Mouse (Mus musculus) megakaryocyte-erythroid progenitor cell, adult 5-6 weeks (primary cell): Measurements from ENCODE around the gene Atf6. TPM values are rescaled to one million over a fixed set of nuclear protein-coding genes. Genes with fewer than 3 reads are reported as not detected.

ENCODE experiments used
- ATAC-seq: replicated peaks from 2 replicates; pipeline ENCODE4 v1.8.0; 2016; ENCODE audit warnings: mild to moderate bottlenecking, inconsistent platforms; ENCODE audit not compliant: severe bottlenecking, poor library complexity, low FRiP score, low TSS enrichment
- total RNA-seq, 2 experiments: library from RNA; stranded (forward) in 1 of 2; stranded (reverse) in 1 of 2; fragments of 200-1000, 215-1000 nt in 1 of 2; fragments of >200 nt in 1 of 2; fragmentation: Nextera tagmentation in 1 of 2; gene quantifications; 2 replicates each; pipeline ENCODE4 v1.2.3; 2014 to 2017

The Atf6 gene
- total RNA-seq, 2 experiments from 2014 or later = 11.8 to 12.6 TPM

GRCm38 (mm10) chr1:170884978-170885561, 17.5 kb upstream of the Atf6 start, which contains the start of the genes Gm26620 and Dusp12:
Gene Gm26620 (plus strand): TSS chr1:170885065.
Gene Dusp12 (minus strand): TSS chr1:170885540.
- peak; percentile 97 for ATAC-seq

GRCm38 (mm10) chr1:170884390-170884789, 16.8 kb upstream of the Atf6 start:
- no peak for ATAC-seq

- ATAC-seq = no peak
Observed at GRCm38 (mm10) chr1:170882915-170883485, 15.4 kb upstream of the Atf6 start.

- no peak for ATAC-seq
Observed at GRCm38 (mm10) chr1:170876906-170877305, 9.3 kb upstream of the Atf6 start.

DNA sequence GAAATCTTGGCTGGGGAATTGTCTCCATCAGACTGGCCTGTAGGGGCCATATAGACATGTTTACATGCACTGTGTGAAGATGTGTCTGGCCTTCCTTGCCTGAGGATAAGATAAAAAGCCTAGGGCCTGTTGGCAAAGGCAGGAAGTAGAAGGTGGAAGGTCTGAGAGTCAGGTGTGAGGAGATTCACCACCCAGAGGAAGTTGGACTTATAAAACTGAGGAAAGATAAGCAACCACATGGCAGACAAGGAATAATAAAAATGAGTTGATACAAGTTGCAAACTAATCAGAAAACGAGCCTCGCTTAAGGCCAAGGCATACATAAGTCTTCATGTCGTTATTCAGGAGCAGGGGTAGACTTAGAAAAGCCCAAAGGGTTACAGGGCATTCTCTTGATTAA, 8.1 kb upstream of the Atf6 start:
- no peak for ATAC-seq

DNA sequence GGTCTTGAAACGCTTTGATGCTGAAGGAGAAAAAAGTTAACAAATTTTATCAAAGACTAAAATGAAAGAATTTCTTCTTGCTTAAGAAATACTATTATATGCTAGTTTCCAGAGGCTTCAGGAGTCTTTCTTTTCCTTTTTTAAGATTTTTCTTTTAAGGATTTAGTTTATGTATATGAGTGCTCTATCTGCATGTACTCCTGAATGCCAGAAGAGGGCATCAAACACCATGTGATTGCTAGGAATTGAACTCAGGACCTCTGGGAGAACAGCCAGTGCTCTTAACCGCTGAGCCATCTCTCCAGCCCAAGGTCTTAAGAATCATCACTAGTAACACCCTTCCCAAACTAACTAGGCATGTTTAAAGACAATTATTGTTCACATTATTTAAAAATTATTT, 4.4 kb upstream of the Atf6 start:
- ATAC-seq = no peak

- ATAC-seq = no peak
Observed at GRCm38 (mm10) chr1:170871402-170871801, 3.8 kb upstream of the Atf6 start.

DNA sequence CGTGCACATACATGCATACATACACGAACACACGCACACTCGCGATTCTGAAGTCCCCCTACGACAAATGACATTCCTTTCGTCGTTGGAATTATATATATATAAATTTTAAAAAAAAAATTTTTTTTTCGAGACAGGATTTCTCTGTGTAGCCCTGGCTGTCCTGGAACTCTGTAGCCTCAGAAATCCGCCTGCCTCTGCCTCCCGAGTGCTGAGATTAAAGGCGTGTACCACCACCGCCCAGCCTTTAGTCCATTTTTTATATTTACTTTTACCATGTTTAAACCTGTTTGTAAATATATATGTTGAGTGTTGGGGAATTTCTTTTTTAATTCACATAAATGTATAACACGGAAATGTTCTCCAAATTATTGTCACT, 1.3 kb upstream of the Atf6 start:
- no peak for ATAC-seq

DNA sequence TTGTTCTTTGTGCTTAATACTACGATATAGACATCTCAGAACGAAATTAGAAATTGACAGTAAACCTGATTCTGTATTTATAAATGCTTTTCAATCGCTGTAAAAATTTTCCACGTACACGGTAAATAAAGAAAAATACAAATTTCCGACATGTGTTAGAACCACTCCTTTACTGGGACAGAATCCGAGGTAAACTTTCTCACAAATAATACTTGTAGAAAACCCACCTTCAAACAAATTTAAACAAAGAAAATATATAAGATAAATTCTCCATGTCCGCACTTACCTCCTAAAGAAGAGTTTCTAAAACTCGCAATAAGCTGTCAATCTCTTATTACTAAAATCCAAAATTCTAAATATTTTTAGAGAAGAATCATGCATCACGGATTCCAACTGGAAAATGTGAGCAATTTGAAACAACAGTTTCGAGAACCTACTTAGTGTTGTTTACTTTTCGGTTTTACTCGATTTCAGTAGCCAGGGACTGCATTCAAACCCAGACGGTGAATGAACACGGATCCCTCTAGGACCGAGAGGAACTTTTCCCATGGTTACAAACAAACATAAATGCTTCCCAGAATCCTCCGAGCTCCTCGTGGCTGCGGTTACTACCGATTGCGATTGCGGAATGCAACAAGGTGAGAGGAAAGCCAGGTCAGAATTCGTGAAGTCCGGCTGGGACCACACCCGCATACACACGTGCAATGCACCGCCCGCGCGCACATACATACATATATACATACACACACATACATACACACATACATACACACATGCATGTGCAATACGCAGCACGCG, 735 bp upstream of the Atf6 start:
- peak; percentile 71 for ATAC-seq

GRCm38 (mm10) chr1:170866992-170867690, 430 bp downstream of the Atf6 start:
- ATAC-seq = peak; percentile 6; the same call in 1 of the 2 replicates

DNA sequence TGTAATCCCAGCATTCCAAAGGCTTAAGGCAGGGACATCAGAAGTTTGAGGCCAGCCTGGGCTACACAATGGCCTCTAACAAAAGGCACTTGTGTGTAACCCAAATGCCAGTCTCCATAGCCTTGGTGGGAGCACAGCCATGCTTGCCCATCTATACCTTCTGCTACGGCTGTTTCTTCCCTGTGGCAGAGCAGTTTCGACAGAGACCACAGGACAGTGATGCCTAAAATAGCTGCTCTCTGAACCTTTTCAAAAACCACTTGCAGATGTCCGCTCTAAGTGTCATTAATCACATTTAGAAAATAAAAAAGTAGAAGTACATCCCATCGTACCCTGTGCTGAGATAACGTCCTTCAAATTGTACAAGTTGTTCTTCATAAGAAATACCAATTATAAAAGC, 2.2 kb downstream of the Atf6 start:
- ATAC-seq = no peak

DNA sequence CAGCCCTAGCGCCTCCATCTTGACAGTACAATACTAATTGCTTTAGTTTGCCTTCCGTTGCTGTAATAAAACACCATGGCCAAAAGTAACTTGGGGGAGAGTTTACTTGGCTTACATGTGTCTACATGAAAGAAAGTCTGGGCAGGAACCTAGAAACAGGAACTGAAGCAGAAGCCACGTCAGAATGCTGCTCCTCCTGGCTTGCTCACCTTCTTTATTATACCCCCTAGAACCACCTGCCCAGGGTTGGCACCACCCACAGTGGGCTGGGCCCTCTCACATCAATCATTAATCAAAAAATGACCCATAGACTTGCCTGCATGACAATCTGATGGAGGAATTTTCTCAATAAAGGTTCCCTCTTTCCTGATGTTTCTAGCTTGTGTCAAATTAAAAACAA, 2.8 kb downstream of the Atf6 start:
- no peak for ATAC-seq

GRCm38 (mm10) chr1:170864234-170864633, 3.3 kb downstream of the Atf6 start:
- ATAC-seq = no peak

DNA sequence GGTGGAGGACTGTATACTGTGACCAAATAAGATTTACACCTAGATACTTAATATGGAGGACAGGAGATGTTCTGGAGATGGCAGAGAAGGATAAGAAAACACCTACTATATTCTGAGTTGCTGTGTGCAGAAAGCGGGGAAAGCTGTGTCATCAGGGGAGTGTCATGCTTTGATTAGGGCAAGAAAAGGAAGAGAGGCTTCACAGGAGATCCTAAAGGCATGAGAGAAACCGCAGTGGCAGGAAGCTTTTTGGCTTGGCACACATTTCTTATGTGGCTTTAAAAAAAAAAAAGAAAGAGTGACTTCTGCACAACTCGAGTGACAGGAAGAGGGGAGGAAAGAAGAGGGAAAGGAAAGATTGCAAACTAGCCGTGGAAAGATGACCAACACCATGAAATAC, 4.5 kb downstream of the Atf6 start:
- no peak for ATAC-seq

DNA sequence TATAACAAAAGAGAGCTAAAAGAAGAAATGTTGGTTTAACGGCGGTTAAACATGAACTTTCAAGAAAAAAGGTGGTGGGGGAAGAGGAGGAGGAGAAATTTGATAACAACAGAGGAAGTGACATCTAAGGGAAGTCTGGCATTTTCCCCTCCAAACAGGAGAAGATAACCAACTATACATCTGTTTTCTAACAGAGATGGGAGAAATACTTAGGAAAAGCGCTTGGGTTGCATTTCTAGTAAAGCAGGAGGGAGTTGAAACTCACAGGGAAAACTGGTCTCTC, 5.2 kb downstream of the Atf6 start:
- ATAC-seq = no peak

DNA sequence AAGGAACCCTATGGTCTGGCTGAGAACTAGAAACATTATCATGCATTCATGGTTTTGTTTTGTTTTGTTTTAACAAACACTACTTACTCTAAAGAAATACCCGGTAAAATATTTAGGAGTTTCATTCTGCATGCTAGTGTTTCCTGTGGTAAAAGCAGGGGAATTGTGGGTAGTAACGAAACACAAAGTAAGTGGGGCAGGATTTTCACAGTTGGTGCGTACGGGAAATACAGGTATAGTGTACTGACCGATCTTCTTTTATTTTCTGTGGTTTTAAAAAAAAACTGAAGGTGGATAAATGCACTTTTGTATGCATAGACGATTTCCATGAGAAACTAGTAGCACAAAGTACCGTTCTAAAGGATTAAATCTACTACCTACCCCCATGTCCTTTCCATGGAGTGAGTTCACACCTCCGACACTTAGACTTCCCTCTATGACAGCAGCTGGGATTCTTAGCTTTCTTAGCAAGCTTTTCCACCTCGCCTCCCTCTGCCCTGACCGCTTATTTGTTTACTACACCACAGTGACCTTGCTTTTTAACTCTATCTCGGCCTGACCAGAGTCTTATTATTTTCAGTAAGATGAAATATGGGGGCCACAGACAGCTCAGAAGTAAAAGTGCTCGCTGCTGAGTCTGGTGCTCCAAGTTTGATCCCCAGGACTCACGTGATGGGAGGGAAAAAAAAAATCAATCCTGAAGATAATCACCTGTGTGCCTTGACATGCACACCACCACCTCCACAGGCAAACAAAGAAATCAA, 5.7 kb downstream of the Atf6 start:
- ATAC-seq = no peak

GRCm38 (mm10) chr1:170858872-170859271, 8.7 kb downstream of the Atf6 start:
- no peak for ATAC-seq

GRCm38 (mm10) chr1:170857369-170857768, 10.2 kb downstream of the Atf6 start:
- no peak for ATAC-seq

DNA sequence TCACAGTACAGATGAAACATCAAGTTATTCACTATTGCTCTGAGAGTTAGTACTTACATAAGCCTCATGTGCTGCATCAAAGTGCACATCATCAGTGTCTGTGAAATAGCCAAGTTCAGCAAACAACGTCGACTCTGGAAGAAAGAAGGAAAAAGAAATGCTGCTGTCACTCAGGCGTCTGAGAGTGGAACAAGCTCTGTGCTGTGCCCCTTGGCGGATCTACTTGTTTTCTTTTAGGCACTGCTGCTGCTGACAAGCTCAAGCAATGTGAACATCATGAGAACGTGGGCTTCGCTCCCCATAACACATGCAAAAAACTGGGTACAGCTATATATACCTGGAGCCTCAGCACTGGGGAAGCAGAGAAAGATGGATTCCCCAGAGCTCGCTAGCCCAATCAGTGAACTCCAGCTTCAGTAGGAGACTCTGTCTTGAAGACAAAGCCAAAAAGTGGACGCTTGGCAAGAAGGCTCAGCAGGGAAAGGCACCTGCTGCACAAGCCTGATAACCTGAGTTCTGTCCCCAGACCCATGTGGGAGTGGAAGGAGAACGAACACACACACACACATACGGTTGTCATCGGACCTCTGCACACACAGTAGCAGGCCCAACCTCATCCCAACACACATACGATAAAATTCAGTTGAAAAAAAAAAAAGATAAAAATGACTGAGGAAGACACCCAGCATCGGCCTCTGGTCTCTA, 12.4 kb downstream of the Atf6 start:
- ATAC-seq = peak; percentile 89
